Mouse (Mus musculus): Measurements from ENCODE around the gene Acrbp. TPM values are rescaled to one million over a fixed set of nuclear protein-coding genes. Genes with fewer than 3 reads are reported as not detected.

Gene Acrbp
- polyA plus RNA-seq, 1 experiment from 2014 or later: 18.2 TPM

DNA sequence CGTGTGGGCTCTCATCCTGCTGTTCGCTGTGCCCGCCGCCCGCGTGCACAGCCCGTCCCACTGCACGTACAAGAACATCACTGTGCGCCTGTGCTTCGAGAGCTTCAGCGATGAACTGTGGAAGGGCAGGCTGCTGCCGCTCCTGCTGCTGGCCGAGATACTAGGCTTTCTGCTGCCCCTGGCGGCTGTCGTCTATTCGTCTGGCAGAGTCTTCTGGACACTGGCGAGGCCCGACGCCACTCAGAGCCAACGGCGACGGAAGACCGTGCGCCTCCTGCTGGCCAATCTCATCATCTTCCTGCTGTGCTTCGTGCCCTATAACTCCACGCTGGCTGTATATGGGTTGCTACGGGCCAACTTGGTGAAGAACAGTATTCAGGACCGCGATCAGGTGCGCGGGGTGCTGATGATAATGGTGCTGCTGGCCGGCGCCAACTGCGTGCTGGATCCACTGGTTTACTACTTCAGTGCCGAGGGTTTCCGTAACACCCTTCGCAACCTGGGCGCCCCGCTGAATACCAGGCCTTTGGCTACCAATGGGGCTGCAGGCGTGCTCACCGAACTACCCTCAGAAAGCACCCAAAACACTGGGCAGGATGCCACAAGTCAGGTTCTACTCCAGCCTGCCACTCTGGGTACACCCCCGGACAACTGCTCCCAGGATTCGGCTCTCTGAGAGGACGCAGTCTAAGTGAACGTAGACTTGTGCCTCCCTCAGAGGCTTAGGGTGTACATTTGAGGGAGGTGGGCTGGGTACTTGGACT is 32.5 kb downstream of the Acrbp start:
- peak overlapping the region; percentile 75 for H3K9ac ChIP-seq (ENCODE audit: low read depth, low read length)
- H3K9me3 ChIP-seq (ENCODE audit: control insufficient read depth, low read length): no peaks in the 10 kb centered on the region
- peaks cover 4% of the 10 kb centered on the region for H3K4me1 ChIP-seq (ENCODE audit: control insufficient read depth, insufficient read depth, low read depth, low read length)
- 24% methylated on average over 45 of the region's 45 CpGs for WGBS
- no peaks in the 10 kb centered on the region for H3K36me3 ChIP-seq (ENCODE audit: control insufficient read depth, insufficient read depth, low read length)
- ATAC-seq: peak; percentile 92
- no peaks in the 10 kb centered on the region for H3K27me3 ChIP-seq (replicated peaks; ENCODE audit: control insufficient read depth, insufficient read depth, low read length)
- H3K4me3 ChIP-seq (ENCODE audit: low read length): peak overlapping the region; percentile 46
- peak overlapping the region; percentile 81 for H3K4me2 ChIP-seq (ENCODE audit: low read length)
- peak overlapping the region; percentile 87 for H3K27ac ChIP-seq (ENCODE audit: low read depth, low read length)

DNA sequence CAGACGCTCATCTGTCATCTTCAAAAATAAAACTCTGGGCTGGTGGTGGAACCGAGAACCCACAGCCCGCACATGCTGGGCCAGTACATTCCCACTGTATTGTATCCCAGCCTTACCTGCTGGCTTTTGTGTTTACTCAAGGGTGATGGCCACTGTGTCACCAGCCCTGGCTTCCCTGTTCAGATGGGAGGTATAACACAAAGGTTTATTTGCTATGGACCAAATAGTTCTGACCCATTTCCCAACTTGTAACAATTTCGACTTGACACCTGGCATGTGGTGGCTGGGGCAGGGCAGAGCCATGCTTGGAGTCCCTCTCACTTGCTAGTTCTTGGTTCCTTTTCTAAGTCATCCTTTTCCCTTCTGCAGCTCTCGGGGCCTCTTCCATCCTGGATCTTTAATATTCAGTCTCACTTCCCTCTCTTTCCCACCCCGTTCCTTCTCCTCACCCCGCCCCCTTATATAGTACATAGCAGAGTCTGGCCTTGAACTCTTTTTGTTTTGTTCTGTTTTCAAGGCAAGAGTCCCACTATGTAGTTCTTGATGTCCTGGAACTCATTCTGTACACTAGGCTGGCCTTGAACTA is 33.4 kb downstream of the Acrbp start:
- H3K9me3 ChIP-seq (ENCODE audit: control insufficient read depth, low read length): no peaks in the 10 kb centered on the region
- ATAC-seq: no peak
- 85% methylated on average over 7 of the region's 7 CpGs for WGBS

DNA sequence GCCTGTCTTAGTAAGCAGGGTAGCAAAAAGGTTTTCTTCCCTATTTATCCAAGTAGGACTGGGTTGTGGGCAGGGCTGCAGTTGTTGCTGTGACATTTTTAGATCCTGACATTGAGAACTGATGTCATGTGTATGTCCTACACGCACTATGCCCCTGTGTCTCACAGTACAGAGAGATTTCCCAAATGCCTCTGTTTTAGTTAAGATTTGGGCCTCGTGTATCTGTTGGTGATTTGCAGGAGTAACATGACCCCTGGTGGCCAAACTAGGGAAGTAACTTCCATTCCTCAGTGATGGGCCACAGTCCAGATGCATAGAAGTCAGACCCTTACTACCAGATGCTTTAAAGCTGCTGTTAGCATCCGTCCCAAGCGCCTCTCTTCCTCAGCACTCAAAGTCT is 34.9 kb downstream of the Acrbp start:
- H3K27ac ChIP-seq (ENCODE audit: low read depth, low read length): no peak overlapping the region
- WGBS: 2% methylated on average over 4 of the region's 4 CpGs

More for the DNA sequence above, 33.4 kb downstream of the Acrbp start:
- H3K4me2 ChIP-seq (ENCODE audit: low read length): no peak overlapping the region
- no peaks in the 10 kb centered on the region for H3K36me3 ChIP-seq (ENCODE audit: control insufficient read depth, insufficient read depth, low read length)
- H3K9ac ChIP-seq (ENCODE audit: low read depth, low read length): no peak overlapping the region
- no peak overlapping the region for H3K27ac ChIP-seq (ENCODE audit: low read depth, low read length)
- no peaks in the 10 kb centered on the region for H3K27me3 ChIP-seq (replicated peaks; ENCODE audit: control insufficient read depth, insufficient read depth, low read length)
- peaks cover 4% of the 10 kb centered on the region for H3K4me1 ChIP-seq (ENCODE audit: control insufficient read depth, insufficient read depth, low read depth, low read length)
- H3K4me3 ChIP-seq (ENCODE audit: low read length): no peak overlapping the region

DNA sequence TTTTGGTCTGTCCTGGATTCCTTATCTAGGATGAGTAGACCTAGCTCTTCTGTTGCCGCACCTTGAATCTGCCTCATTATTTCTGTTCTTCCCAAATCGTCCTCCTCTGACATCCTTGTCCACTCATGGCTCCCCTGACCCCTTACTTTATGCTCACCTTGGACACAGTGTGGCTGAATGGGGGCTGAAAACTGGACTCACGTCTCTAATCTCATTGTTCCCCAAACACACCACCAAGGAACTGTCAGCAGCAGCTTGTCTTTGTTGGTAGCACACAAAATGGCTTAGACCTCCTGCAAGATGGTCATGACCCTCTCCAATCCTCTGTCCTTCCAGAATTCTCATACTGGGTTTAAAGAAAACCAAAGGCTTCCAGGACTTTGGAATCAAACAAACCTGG is 38.4 kb downstream of the Acrbp start:
- WGBS: 75% methylated on average over 3 of the region's 3 CpGs
- Histone ChIP-seq H3K4me2 (ENCODE audit: low read length) (no peak overlapping the region), H3K9me3 (ENCODE audit: control insufficient read depth, low read length) (no peaks in the 10 kb centered on the region), H3K36me3 (ENCODE audit: control insufficient read depth, insufficient read depth, low read length) (no peaks in the 10 kb centered on the region), H3K9ac (ENCODE audit: low read depth, low read length) (no peak overlapping the region), H3K27me3 (replicated peaks; ENCODE audit: control insufficient read depth, insufficient read depth, low read length) (no peaks in the 10 kb centered on the region), H3K4me3 (ENCODE audit: low read length) (no peak overlapping the region), H3K4me1 (ENCODE audit: control insufficient read depth, insufficient read depth, low read depth, low read length) (peaks cover 23% of the 10 kb centered on the region), H3K27ac (ENCODE audit: low read depth, low read length) (peak overlapping the region; percentile 95)
- ATAC-seq: no peak

More for the DNA sequence above, 34.9 kb downstream of the Acrbp start:
- Histone ChIP-seq H3K4me2 (ENCODE audit: low read length) (no peak overlapping the region), H3K4me1 (ENCODE audit: control insufficient read depth, insufficient read depth, low read depth, low read length) (peaks cover 13% of the 10 kb centered on the region), H3K9ac (ENCODE audit: low read depth, low read length) (peak overlapping the region; percentile 7), H3K4me3 (ENCODE audit: low read length) (no peak overlapping the region), H3K9me3 (ENCODE audit: control insufficient read depth, low read length) (no peaks in the 10 kb centered on the region), H3K27me3 (replicated peaks; ENCODE audit: control insufficient read depth, insufficient read depth, low read length) (no peaks in the 10 kb centered on the region), H3K36me3 (ENCODE audit: control insufficient read depth, insufficient read depth, low read length) (no peaks in the 10 kb centered on the region)
- peak; percentile 19 for ATAC-seq

DNA sequence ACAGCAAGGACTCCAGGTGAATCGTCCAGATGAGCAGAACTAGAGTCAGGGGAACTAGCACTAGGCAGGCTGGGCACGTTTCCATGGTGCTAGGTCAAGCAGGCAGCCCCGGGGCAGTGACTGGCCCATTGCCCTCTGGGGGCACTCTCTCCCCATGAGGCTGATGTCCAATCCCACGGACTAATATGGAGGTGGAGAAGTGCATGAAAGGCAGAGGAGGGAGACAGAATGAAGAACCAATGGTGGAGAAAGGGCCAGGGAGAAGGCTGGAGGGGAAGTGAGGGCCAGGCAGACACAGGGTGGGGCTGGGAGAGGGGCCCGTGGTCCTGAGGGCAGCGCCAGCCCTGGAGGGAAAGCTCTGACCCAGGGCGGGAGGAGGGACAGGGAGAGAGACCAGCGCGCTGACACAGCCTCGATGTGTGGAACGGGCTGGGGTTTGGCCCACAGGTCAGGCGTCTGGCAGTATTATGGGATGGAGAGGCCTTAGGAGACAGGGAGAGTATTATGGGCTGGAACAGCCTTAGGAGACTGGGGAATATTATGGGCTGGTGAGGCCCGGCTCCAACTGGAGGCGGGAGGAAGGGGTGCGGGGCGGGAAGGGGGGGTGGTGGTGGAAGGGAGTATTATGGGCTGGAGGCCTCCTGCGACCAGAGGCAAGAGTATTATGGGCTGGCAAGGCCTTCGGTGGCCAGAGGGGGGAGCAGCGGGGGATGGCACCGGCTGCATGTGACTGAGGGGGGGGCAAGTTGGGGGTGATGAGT is 39.3 kb downstream of the Acrbp start:
- H3K4me3 ChIP-seq (ENCODE audit: low read length): peak overlapping the region; percentile 12; the same call in 1 of the 2 replicates
- H3K27ac ChIP-seq (ENCODE audit: low read depth, low read length): peak overlapping the region; percentile 95
- no peaks in the 10 kb centered on the region for H3K27me3 ChIP-seq (replicated peaks; ENCODE audit: control insufficient read depth, insufficient read depth, low read length)
- H3K4me1 ChIP-seq (ENCODE audit: control insufficient read depth, insufficient read depth, low read depth, low read length): peaks cover 23% of the 10 kb centered on the region
- WGBS: under 1% methylated on average over 20 of the region's 20 CpGs
- ATAC-seq: peak; percentile 89
- peak overlapping the region; percentile 60 for H3K4me2 ChIP-seq (ENCODE audit: low read length)
- peak overlapping the region; percentile 60 for H3K9ac ChIP-seq (ENCODE audit: low read depth, low read length)
- H3K36me3 ChIP-seq (ENCODE audit: control insufficient read depth, insufficient read depth, low read length): no peaks in the 10 kb centered on the region
- no peaks in the 10 kb centered on the region for H3K9me3 ChIP-seq (ENCODE audit: control insufficient read depth, low read length)

DNA sequence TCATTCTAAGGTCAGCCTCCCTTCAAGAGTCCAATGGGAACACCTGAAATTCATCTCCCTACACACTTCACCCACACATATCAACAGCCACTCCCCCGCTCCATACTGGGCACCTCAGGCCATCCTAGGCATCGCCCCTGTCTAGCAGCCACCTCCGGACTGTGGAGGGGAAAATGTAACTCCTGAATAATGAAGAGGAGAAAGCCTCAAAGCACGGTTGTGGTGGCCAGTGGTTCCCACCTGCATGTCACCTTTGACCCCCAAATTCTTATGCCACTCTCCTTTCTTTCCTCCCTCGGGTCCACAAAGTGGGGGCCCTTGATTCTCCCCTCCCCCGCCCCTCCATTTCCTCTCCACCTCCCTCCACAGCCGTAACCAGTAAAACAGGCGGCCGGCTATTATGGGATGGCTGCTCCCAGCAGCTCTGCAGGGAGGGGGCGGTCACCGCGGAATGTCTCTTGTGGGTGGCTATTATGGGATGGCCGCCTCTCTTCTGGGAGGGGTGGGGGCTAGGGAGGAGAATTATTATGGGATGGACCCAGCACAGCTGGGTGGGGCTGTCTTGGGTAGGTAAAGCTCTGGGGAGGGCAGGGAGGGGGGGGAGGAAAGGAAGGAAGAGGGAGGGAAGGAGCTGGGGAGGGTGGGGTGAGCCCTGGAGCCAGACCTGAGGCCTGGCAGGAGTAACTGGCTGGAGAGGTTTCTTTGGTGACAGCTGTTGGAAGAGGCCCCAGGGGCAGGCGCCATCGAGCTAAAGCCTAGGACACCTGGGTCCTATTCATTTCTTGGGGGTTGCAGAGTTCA is 40.2 kb downstream of the Acrbp start:
- H3K4me3 ChIP-seq (ENCODE audit: low read length): peak overlapping the region; percentile 13

DNA sequence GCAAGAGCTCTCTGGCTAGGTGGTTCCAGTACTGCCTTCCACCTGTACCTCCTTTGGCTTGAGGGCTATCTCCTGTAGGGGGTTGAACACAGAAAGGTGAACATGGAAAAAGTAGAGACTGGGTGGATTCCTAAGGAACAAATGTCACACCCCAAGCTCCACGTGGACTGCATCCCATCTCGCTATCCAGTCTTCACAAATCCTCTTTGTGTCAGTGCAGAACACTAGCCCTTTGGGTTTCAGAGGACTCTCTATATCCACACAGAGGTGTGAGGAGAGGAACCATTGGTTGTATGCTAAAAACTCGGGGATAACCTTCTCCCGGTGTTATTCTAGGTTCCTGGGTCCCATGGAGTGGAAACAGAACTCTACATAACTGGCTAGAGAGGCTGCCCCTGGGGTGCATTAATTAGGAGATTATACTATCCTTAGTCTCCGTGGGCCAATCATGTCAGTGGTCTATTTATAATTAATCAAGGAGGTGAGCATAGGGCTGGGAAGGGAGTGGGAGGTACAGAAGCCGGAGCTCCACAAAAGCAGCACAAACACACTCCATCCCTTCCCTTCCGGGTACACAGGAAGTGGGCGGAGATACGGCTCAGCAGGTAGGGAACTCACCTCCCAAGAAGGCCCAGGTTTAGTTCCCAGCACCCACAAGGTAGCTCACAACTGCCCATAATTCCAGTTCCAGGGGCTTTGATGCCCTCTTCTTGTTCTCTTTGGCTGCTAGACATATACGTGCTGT is 41.0 kb downstream of the Acrbp start:
- peak overlapping the region; percentile 60; the same call in 1 of the 2 replicates for H3K9ac ChIP-seq (ENCODE audit: low read depth, low read length)
- H3K9me3 ChIP-seq (ENCODE audit: control insufficient read depth, low read length): no peaks in the 10 kb centered on the region
- 47% methylated on average over 10 of the region's 10 CpGs for WGBS
- H3K36me3 ChIP-seq (ENCODE audit: control insufficient read depth, insufficient read depth, low read length): no peaks in the 10 kb centered on the region
- H3K4me2 ChIP-seq (ENCODE audit: low read length): peak overlapping the region; percentile 60
- H3K27me3 ChIP-seq (replicated peaks; ENCODE audit: control insufficient read depth, insufficient read depth, low read length): no peaks in the 10 kb centered on the region
- peak; percentile 3; the same call in 1 of the 2 replicates for ATAC-seq
- H3K4me1 ChIP-seq (ENCODE audit: control insufficient read depth, insufficient read depth, low read depth, low read length): peaks cover 24% of the 10 kb centered on the region
- H3K4me3 ChIP-seq (ENCODE audit: low read length): no peak overlapping the region
- peak overlapping the region; percentile 95 for H3K27ac ChIP-seq (ENCODE audit: low read depth, low read length)

More for the DNA sequence above, 40.2 kb downstream of the Acrbp start:
- peak overlapping the region; percentile 60 for H3K9ac ChIP-seq (ENCODE audit: low read depth, low read length)
- peaks cover 23% of the 10 kb centered on the region for H3K4me1 ChIP-seq (ENCODE audit: control insufficient read depth, insufficient read depth, low read depth, low read length)
- no peaks in the 10 kb centered on the region for H3K36me3 ChIP-seq (ENCODE audit: control insufficient read depth, insufficient read depth, low read length)
- WGBS: 3% methylated on average over 15 of the region's 15 CpGs
- H3K27me3 ChIP-seq (replicated peaks; ENCODE audit: control insufficient read depth, insufficient read depth, low read length): no peaks in the 10 kb centered on the region
- ATAC-seq: peak; percentile 66
- no peaks in the 10 kb centered on the region for H3K9me3 ChIP-seq (ENCODE audit: control insufficient read depth, low read length)
- H3K4me2 ChIP-seq (ENCODE audit: low read length): peak overlapping the region; percentile 60
- H3K27ac ChIP-seq (ENCODE audit: low read depth, low read length): peak overlapping the region; percentile 95

DNA sequence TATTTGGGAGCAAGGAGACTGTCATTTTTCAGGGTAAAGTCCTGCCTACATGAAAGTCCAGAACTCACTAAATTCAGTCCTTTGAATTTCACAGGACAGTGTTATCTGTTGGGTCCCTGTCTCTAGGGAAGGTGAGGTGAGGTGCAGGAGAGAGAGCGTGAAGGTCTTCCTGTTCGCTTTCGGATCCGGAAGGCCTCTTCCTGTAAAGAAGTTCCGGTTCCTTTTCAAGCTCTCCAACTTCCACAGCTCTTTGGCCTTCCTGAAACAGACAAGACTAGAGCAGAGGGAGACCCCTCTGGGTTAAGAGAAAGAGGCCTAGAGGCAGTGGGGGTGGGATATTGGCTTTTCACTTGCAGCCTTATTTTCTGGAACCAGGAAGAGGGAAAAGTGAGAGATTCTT is 42.9 kb downstream of the Acrbp start:
- Histone ChIP-seq H3K9me3 (ENCODE audit: control insufficient read depth, low read length) (no peaks in the 10 kb centered on the region), H3K27ac (ENCODE audit: low read depth, low read length) (no peak overlapping the region), H3K4me3 (ENCODE audit: low read length) (no peak overlapping the region), H3K4me2 (ENCODE audit: low read length) (no peak overlapping the region), H3K4me1 (ENCODE audit: control insufficient read depth, insufficient read depth, low read depth, low read length) (peaks cover 28% of the 10 kb centered on the region), H3K36me3 (ENCODE audit: control insufficient read depth, insufficient read depth, low read length) (no peaks in the 10 kb centered on the region), H3K9ac (ENCODE audit: low read depth, low read length) (no peak overlapping the region), H3K27me3 (replicated peaks; ENCODE audit: control insufficient read depth, insufficient read depth, low read length) (no peaks in the 10 kb centered on the region)
- WGBS: 94% methylated on average over 5 of the region's 5 CpGs
- no peak for ATAC-seq

Data from hindbrain, embryonic 16.5 days (tissue).